Mouse (Mus musculus): ENCODE results near the gene Fam71f1.
A peak's percentile ranks its signal among the peaks of the same experiment; 100 is the strongest.

The Fam71f1 gene

DNA sequence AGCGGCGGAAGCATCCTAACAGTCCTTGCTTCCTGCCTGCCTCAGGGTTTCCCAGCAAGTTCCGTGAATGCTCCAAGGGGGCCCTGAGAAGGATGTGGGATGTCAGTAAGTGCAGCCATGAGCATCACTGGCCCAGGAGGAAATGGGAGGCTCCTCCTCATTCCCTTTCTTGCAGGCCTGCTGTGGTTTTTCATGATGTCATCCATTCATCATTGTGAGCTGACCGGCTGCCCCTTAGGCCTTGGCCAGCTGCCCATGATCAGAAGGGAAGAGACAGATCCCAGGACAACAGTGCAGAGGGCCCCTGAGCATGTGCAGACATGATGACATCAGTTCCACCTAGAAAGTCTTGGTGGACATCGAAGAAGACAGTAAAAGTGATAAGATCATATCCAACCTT, at the start of gene Fam71f1:
Gene Fam71f1 (plus strand): TSS at position 262 of the 400 bp plus-strand sequence.
- peak; percentile 57 for DNase-seq (ENCODE audit: low spot score)

DNA sequence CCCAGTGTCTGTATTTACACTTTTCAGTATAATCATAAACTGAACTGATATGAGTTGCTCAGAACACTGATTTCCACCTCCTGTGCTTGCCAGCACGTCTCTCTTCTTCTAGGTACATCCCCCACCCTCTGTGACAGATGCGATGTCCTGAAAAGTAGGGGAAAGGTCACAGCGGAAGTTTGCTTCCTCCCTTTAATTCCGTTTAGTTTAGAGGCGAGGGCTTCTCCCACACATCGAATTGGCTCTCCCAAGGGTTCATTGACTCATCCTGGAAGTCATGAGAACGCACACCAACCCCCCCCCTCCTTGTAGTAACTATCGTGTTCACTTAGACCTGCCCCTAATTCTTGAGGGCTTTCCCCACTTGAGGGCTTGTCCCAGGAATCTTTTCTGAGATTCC, 48.0 kb upstream of the Fam71f1 start:
- DNase-seq (ENCODE audit: low spot score), result peak; percentile 57

- peak; percentile 99 for DNase-seq (ENCODE audit: low spot score)
Observed at GRCm38 (mm10) chr6:29272312-29273072, 46.4 kb upstream of the Fam71f1 start, which contains the start of gene Hilpda. TSS of gene Hilpda (plus strand) at chr6:29272488.

DNA sequence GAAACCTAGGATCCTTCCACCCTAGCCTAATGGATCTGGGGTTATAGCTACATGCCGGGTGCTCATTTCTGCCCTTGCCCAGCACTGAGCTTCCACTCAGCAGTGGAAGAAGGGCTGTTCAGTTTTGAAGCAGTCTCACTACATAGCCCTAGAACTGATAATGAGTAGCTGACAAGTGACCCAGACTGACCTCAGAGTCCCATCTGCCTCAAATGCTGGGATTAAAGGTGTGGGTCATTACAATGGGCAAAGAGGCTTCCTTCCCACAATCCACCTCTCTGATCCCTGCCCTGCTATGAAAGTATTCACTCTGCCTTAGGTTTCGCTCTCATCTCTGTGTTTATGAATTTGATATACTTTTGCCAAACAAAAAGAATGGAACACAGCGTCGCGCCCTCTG, 42.2 kb upstream of the Fam71f1 start:
- DNase-seq (ENCODE audit: low spot score), result no peak

- peak; percentile 93 for DNase-seq (ENCODE audit: low spot score)
Observed at GRCm38 (mm10) chr6:29278513-29279267, 40.2 kb upstream of the Fam71f1 start.

DNA sequence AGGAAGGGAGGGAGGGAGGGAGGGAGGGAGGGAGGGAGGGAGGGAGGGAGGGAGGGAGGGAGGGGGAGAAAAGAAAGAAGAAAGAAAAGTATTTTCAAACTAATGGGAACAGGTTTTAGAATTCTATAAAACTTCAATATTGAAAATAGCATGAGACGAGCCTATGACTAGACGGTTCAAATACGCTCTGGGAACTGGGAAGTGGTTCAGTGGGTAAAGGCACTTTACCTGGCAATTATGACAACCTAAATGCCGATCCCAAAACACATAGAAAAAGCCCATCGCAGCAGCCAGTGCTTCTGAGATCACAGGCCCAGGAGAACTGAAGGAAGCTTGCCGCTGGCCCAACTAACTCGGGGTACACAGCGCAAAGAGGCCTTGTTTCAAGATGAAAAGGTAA, 39.6 kb upstream of the Fam71f1 start, which contains the start of gene Fam71f2:
Gene Fam71f2 (plus strand): TSS at position 301 of the 400 bp plus-strand sequence.
- DNase-seq (ENCODE audit: low spot score), result no peak

DNA sequence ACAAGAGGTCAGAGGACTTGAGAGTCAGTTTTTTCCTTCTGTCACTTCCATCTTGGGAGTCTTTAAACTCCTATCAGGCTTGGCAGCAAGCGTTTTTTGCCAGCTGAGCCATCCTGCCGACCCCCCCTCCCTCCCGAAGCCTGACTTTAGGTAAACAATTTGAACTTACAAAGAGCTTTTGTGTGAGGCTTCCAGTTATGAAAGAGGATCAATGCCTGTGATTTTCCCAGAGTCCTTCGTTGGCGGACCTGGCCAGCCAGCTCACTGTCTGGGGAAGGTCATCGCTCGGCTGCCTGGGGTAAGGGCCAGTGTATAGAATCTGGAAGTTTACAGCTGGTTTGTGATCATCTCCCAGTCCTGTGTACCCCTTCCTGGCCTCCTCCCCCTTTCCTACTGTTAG, 38.3 kb upstream of the Fam71f1 start:
- no peak for DNase-seq (ENCODE audit: low spot score)

DNA sequence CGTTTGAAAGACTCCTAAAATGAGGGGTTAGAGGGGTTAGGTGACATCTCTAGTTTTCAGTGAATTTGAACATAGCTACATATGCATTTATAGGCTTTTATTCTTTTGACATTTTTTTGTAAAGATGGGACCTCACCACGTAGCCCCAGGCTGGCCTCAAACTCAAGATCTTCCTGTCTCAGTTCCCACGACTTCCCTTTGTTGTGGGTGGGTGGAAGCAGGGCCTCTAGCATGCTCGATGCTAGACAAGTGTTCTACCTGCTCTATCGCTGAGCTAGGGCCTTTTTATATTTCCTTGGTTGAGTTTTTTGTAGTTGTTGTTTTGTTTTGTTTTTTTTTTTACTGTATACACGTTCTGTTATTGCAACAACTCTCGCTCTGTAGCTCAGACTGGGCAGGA, 32.1 kb upstream of the Fam71f1 start:
- DNase-seq (ENCODE audit: low spot score), result no peak

DNA sequence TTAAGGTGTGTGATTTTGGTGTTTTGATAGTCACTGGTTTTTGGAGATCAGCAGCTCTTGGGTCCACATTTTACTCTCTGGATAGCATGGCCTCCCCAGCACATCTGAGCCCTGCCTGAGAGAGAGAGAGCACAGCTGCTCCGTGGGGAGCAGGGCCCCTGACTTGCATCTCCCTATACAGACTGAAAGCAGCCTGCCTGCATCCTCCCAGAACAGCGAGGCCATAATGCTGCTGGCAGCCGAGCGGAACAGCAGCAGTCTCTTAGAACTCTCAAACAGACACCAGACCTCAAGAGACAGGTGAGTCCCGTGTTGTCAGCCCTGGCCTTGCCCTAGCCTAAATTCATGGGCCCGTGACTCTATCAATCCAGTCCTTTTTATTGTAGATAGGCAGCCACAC, 31.5 kb upstream of the Fam71f1 start:
- DNase-seq (ENCODE audit: low spot score), result no peak

DNA sequence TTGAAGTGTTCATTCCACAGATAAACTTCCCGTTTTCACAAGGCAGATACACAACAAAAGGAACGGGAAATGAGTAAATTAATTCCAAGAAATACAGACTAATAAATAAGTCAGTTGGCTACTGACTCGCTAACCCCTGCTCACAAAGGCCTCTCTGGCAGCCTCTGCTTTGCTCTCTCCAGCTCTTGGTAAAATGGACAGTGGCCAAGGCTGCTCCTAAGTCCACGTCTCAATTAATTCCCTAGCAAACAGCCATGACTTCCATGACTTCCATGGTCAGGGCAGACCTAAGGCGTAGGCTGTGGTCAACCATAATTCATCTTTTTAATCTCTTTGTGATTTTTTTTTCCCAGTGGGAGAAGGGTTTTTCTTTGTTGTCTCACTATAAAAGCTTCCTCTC, 31.0 kb upstream of the Fam71f1 start:
- peak; percentile 93 for DNase-seq (ENCODE audit: low spot score)

- DNase-seq (ENCODE audit: low spot score), result peak; percentile 81
Observed at GRCm38 (mm10) chr6:29288651-29289050, 30.3 kb upstream of the Fam71f1 start.

- DNase-seq (ENCODE audit: low spot score), result no peak
Observed at GRCm38 (mm10) chr6:29299112-29299511, 19.8 kb upstream of the Fam71f1 start.

GRCm38 (mm10) chr6:29303251-29303650, 15.7 kb upstream of the Fam71f1 start:
- no peak for DNase-seq (ENCODE audit: low spot score)

DNA sequence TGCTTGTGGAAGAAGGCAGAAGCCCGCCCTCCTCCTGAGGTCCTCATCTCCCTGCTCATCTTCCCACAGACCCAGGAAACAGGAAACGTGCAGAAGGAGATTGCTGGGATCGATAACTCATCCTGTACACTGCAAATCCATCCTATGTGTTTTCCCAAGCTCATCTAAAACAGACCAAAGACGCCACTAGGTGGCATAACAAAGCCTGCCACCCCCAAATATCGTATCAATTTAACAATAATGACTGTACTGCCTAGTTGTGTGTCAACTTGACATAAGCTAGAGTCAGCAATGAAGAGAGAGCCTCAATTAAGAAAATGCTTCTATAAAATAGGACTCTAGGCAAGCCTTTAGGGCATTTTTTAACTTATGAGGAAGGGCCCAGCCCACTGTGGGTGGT, 15.2 kb upstream of the Fam71f1 start:
- no peak for DNase-seq (ENCODE audit: low spot score)

GRCm38 (mm10) chr6:29305462-29305861, 13.5 kb upstream of the Fam71f1 start:
- no peak for DNase-seq (ENCODE audit: low spot score)

GRCm38 (mm10) chr6:29308846-29309605, 9.9 kb upstream of the Fam71f1 start:
- no peak for DNase-seq (ENCODE audit: low spot score)

DNA sequence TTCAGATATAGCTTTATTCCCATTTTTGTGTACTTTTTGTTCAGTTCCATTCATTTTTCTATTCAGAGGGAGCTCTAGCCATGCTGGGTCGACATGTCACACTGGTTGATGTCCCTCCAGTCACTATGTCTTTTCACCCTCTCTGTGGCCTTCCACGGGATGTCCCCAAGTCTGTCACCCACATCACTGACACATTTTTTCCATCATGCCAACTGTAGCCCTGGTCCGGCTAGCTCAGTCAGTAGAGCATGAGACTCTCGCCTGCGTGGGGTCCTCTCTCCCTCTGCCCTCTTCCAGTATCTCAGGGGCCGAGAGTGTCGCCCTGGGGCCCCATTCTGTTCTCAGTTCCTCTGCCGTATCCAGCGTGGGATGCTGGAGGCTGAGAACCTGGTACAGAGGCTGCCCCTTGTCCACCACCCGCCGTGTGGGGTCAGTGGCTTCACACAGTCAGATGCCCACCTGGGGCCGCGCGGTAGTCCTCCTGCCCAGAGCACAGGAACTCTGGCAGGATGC, 5.2 kb upstream of the Fam71f1 start:
- DNase-seq (ENCODE audit: low spot score), result no peak

DNA sequence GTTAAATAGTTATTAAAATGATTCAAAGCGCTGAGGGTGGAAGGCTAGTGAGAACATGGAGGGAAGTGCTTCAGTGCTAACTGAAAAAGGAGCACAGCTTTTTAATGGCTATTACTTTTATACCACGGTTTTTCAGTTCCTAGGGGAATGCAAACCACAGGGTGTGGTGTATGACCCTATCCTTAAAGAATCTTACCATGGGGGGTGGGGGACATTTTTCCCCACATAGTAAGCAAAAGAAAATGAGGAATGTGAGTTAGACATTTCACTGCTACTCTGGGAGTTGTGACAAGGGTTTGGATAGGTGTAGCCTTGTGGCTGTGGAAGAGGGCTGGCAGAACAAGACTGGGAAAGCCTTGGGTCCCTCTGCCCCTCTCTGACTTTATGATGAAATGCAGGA, 1.7 kb upstream of the Fam71f1 start:
- no peak for DNase-seq (ENCODE audit: low spot score)

- DNase-seq (ENCODE audit: low spot score), result peak; percentile 21
Observed at GRCm38 (mm10) chr6:29317941-29318340, 999 bp upstream of the Fam71f1 start.

DNA sequence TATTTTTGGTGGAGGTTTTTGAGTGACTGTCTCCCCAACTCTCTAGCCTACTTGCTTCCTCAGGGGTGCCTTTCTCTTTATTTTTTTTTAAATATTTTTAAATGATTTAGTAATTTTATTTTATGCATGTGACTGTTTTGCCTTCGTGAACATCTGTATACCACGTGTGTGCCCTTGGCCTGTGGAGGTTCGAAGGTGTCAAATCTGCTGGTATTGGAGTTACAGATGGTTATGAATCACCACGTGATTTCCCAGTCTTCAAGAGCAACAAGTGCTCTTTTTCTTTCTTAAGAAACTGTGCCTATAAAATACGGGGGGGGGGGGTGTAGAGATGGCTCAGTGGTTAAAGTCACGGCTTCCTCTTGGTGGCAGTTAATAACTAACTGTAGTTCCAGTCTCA, 2.6 kb downstream of the Fam71f1 start:
- no peak for DNase-seq (ENCODE audit: low spot score)

- DNase-seq (ENCODE audit: low spot score), result no peak
Observed at GRCm38 (mm10) chr6:29322147-29322546, 3.2 kb downstream of the Fam71f1 start.

DNA sequence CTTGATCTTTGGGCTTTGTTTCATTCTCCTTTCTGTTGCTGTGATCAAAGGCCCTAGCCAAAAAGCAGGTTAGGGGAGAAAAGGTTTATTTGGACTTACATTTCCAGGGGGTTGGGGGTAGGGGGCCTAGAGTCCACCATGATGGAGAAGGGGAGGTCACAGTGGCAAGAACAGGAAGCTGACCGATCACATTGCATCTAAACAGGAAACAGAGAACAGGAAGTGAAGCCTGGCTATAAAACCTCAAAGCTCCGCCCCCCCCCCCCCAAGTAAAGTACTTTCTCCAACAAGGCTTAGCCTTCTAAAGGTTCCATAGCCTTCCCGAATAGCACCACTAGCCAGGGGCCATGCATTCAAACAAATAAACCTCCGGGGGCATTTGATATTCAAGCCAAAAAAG, 3.8 kb downstream of the Fam71f1 start:
- no peak for DNase-seq (ENCODE audit: low spot score)
